Comparison of ENCODE assay signal across 21 mouse cellular contexts in the genomic region with DNA sequence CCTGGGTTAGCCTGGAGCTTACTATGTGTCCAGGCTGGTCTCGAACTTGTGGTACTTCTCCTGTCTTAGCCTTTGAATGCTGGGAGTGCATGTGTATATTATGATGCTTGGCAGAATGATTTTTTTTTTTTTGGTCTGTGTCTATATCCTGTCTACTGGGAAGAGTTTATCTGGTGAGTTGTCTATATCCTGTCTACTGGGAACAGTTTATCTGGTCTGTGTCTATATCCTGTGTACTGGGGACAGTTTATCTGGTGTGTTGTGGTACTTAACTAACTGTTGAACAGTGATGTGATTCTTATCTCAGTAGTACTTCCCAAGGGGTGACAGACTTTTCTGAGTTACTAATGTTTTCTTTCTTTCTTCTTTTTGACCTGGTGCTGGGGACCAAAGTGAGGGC. TPM values are rescaled to one million over a fixed set of nuclear protein-coding genes. Genes with fewer than 3 reads are reported as not detected.
"Had no signal": no experiment of that assay in that cellular context is flagged by ENCODE, and none has a peak within 500 bp of the region (broad histone marks: within the 10 kb centered on the region; RNA-seq: fewer than 3 reads in every experiment).

No protein-coding gene starts in this region.

- H3K9ac ChIP-seq: neural tube, embryonic 13.5 days; neural tube, embryonic 15.5 days; stomach, embryonic 15.5 days had no signal

- H3K27ac ChIP-seq: neural tube, embryonic 13.5 days; neural tube, embryonic 15.5 days; stomach, embryonic 15.5 days; stomach, postnatal 0 days had no signal

- DNase-seq: retina, postnatal 1 day; right cerebral cortex, adult 18-20 months; right cerebral cortex, postnatal 14 days; right cerebral cortex, postnatal 25 days; right cerebral cortex, postnatal 4 days; spleen, adult 18-20 months; thymus, adult 18-20 months; thymus, adult 2 months; thymus, postnatal 14 days; thymus, postnatal 25 days; thymus, postnatal 36 days; thymus, postnatal 4 days had no signal

- H3K9me3 ChIP-seq: neural tube, embryonic 13.5 days; neural tube, embryonic 15.5 days; stomach, embryonic 15.5 days had no signal

- H3K27me3 ChIP-seq: neural tube, embryonic 13.5 days; neural tube, embryonic 15.5 days; stomach, embryonic 15.5 days had no signal

- H3K36me3 ChIP-seq: neural tube, embryonic 13.5 days; neural tube, embryonic 15.5 days; stomach, embryonic 15.5 days had no signal

- H3K4me3 ChIP-seq: neural tube, embryonic 13.5 days; neural tube, embryonic 15.5 days; stomach, embryonic 15.5 days had no signal

RNA-seq across cellular contexts. Expression of gene Cebpe, which starts 39.8 kb away (rescaled TPM):
- polyA plus RNA-seq: neural tube, embryonic 13.5 days; neural tube, embryonic 14.5 days; stomach, embryonic 14.5 days; thymus, postnatal 0 days had no signal

RNA-seq across cellular contexts. Expression of gene Gm29776, which starts 53.1 kb away (rescaled TPM):
- total RNA-seq: neutrophil, adult 5-6 weeks had no signal
- polyA plus RNA-seq: small intestine, adult 2 months had no signal
